Mouse (Mus musculus) telencephalon, adult 2 months (tissue): ENCODE results near the gene Syngap1.

Experiments
- DNase-seq: peaks from one replicate; pipeline ENCODE4 v3.0.0-alpha.2; 2011; ENCODE audit warnings: low read depth, low spot score

Gene Syngap1

GRCm38 (mm10) chr17:26994410-26994809 lies 53.4 kb downstream of the Syngap1 start:
- no peak for DNase-seq

- DNase-seq = no peak
Measured at GRCm38 (mm10) chr17:26995006-26995405, 54.0 kb downstream of the Syngap1 start.

DNA sequence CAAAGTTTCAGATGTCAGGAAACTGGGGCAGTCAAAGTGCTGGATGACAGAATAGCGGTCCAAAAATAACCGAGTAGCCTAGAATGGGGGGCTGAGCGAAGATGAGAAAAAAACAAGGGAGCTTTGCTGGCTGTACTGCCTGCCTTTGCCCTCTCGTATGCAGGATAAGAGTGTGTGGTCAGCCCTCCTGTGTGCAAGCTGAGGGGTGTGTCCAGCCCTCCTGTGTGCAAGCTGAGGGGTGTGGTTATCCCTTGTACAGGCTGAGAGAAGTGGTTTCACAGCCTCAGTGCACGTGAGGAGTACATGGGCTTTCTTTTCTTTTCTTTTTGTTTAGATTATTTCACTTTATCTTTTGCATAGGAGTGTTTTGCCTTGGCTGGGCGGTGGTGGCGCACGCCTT lies 54.5 kb downstream of the Syngap1 start:
- DNase-seq = no peak

DNA sequence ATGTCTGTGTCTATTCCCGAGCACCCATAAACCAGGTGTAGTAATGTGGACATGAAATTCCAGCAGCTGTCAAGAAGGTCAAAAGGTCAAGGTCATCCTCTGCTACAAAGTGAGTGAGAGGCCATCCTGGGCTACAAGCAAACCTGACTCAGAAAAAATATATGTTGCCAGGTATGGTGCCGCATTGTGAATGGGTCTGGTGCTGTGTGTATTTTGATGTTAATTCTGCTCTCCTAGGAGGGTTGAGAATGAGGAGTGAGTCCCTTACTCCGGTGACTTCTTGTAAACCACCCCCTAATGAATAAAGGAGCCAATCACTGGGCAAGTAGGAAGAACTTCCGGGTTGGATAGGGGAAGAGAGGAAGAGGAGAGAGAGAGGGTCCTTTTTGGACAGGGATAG lies 56.6 kb downstream of the Syngap1 start:
- DNase-seq = no peak

GRCm38 (mm10) chr17:26998283-26998682 lies 57.2 kb downstream of the Syngap1 start:
- DNase-seq = no peak

DNA sequence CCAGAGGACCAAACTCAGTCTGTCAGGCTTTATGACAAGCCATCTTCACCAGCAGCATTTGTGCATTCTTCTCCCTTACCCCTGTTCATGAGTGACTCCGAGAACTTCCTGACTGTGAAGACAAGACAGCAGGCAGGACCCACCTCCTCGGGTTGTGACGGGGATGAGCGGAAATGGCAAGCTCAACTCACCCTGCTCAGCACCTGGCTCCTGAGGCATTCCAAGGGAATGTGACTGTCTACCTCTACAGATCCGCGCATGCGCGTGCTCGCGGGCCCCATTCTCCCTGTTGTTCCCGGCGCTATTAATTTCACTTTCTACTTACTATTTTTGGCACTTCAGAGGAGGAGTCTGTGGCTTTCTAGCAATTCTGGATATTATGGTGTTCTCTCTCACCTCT lies 58.9 kb downstream of the Syngap1 start:
- DNase-seq = peak; percentile 56

DNA sequence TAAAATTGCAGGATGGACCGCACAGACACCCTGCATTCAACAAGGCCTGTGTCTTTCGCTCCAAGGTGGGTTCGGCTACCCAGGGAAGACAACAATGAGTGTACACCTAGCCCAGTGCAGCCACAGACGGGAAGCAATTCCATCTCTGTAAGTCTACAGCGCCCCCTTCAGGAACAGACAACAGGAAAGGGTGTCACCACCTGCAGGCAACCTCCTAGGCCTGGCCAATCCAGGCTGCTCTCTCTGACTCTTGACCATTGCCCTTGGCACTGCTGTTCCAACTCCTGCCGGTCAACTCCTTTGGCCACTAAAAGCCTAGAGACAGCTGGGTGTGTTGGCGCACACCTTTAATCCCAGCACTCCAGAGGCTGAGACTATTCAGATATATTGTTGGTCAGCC lies 60.1 kb downstream of the Syngap1 start:
- no peak for DNase-seq

DNA sequence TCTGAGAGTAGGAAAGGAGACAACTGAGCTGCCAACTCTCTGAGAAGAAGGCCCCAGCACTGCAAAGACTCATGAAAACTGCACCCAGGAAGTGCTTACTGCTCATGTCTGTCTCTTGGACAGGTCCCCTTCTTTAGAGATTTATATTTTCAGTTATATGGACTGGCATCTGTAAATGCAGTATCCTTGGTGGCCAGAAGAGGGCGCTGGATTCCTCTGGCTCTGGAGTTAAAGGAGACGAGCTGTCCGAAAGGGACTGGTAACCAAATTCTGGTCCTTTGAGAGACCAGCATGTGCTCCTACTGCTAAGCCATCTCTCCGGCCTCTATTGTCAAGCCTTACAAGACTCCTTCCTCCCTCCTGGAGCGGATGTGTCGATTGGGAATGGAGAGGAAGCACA lies 60.8 kb downstream of the Syngap1 start:
- no peak for DNase-seq

DNA sequence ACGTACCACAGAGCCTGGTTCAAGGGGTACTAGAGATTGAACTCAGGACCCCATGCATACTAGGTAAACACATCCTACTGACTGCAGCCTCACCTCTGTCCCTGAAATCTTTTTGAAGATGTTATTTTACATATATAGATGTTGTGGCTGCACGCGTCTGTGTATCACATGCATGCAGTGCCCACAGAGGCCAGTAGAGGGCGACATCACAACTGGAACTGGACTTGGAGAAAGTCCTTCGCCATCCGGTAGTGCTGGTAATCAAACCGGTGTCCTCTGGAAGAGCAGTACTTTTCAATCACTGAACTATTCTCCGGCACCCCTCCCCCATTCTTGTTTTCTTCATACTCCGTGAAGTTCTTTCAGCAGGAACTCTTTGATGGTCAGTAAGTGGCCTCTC lies 63.4 kb downstream of the Syngap1 start:
- no peak for DNase-seq

GRCm38 (mm10) chr17:27004903-27005485 lies 63.9 kb downstream of the Syngap1 start:
- DNase-seq = no peak

DNA sequence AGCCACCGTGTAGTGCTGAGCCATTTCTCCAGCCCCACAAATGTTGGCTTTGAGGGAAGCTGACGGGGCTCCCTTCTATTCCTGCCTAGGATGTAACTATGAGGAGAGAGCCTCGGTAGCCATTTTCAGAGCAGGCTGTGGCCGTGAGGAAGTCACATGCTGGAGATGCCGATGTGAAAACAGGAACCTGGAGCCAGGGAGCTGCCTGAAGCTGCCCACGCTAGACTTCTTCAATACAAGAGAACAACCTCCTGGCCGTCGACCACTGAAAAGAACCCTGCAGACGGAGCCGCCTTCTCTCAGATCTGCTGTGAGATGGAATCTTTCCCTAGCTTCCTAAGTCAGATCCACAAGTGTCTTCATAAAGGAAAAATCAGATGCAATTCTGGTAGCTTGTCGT lies 64.6 kb downstream of the Syngap1 start:
- peak; percentile 55 for DNase-seq

GRCm38 (mm10) chr17:27008277-27008676 lies 67.2 kb downstream of the Syngap1 start:
- DNase-seq = no peak

DNA sequence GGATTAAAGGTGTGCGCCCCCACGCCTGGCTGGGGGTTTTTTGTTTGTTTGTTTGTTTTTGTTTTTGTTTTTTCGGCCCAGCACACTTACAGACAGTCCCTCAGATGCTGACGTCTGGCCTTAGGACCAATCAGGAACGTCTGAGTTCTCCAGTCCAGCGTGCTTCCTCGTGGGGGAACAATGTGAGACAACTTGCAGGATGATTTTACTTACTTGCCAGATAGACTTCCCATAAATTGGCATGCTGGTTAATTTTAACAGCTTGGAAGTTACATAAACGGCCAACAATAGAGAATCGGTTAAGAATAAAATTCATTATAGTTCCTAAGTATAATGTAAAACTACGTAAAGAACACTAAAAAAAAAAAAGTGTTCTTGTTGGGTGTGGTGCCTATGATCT lies 70.1 kb downstream of the Syngap1 start:
- peak; percentile 82 for DNase-seq

DNA sequence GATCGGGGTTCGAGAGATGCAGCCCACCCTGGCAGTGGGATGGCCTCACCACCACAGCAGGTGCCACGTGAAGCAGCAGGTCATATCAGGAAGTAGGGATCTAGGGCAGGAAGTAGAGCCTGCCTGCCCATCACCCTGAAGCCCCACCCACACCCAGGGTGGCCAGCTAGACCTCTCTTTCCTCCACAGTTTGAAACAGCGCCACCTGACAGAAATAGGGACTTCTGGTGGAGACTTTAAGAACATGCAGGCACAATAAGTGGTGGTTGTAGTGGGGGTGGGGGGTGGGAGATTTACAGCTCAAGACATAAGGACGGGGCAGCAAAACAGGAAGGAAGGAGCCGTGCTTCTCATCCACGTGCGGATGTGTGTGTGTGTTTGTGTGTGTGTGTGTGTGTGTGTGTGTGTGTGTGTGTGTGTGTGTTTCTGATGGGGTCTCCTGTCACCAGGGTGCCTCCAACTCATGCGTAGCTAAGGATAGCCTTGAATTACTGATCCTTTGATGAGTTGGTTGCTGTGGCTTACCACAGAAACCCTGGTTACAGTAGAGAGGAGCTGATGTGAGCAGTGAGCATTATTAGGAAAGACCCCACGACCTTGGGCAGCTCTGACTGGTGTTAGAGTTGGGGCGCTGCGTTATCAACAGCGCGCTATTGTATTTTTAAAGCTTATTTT lies 71.1 kb downstream of the Syngap1 start:
- DNase-seq = no peak

DNA sequence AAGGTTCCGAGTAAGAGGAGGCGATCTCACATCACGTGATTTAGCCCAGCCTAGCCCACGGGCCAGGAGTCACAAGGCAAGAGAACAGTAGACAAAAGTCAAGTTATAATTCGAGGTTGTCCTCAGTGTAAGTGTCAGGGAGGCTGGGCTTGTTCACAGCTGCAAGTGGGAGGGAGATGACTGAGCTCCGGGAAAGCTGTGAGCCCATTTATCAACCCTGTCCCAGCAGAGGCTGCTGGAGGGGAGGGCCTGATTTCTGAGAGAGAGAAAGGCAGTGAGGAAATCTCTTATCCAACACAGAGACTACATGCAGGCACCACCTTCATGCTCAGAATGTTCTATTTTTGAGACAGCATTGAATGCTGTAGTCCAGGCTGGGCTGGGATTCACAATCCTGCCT lies 71.9 kb downstream of the Syngap1 start:
- peak; percentile 82 for DNase-seq

- peak; percentile 72 for DNase-seq
Measured at GRCm38 (mm10) chr17:27017564-27018499, 76.8 kb downstream of the Syngap1 start.

GRCm38 (mm10) chr17:27018555-27019196 lies 77.6 kb downstream of the Syngap1 start:
- DNase-seq = peak; percentile 56

DNA sequence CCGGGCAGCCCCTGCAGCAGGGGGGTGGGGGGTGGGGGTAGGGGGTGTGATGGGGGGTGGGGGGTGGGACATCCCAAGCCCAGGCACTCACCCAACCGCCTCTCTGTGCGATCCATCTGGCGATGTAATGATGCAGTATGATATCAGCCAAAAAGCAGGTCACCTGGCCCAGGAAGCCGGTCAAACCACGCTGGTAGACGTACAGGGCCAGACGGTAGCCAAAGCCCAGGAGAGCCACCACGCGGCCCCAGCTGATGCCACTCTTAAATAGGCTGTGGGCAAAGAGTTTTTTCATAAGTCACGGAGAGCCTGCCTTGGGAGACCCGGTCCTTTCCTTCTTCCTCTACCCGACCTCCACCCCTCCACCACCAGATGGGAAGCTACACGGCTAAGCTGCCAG lies 80.0 kb downstream of the Syngap1 start:
- no peak for DNase-seq

DNA sequence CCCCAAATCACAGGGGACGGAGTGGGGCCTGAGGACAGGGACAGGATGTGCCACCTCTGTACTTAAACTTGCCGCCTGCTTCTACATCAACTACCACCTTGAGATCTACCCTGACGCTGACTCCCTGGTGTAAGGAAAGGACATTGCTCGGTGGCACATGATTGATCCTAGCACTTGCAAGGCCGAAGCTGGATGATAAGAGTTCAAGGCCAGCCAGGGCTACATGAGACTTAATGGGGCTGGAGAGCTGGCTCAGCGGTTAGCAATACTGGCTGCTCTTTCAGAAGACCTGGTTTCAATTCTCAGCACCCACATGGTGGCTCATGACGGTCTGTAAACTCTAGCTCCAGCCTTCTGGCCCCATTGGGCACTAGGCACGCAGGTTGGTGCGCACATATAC lies 80.7 kb downstream of the Syngap1 start:
- no peak for DNase-seq
